Mouse (Mus musculus): Measurements from ENCODE around the gene Mrps21.

Mrps21 gene

GRCm38 (mm10) chr3:95842503-95843214 lies 28.7 kb downstream of the Mrps21 start:
- DNase-seq: no peak

GRCm38 (mm10) chr3:95839250-95839649 lies 32.1 kb downstream of the Mrps21 start:
- no peak for DNase-seq

GRCm38 (mm10) chr3:95829053-95829452 lies 42.3 kb downstream of the Mrps21 start:
- no peak for DNase-seq

DNA sequence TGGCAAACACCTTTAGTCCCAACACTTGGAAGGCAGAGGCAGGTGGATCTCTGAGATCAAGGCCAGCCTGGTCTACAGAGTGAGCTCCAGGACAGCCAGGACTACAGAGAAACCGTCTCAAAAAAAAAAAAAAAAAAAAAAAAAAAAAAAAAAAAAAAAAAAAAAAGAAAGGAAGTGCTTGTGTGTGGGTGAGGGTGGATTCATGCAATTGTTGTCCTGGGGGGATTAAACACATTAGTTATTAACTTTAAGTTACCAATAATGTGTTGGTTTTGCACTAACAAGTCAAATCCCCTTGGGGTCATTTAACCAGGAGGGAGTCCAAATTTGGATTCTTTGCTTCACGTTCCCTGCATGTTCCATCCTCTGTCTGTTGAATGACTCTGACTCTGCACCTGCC lies 45.0 kb downstream of the Mrps21 start:
- no peak for DNase-seq

GRCm38 (mm10) chr3:95820046-95821010 lies 51.0 kb downstream of the Mrps21 start:
- DNase-seq: no peak

GRCm38 (mm10) chr3:95819351-95819985 lies 51.9 kb downstream of the Mrps21 start:
- peak; percentile 99 for DNase-seq

DNA sequence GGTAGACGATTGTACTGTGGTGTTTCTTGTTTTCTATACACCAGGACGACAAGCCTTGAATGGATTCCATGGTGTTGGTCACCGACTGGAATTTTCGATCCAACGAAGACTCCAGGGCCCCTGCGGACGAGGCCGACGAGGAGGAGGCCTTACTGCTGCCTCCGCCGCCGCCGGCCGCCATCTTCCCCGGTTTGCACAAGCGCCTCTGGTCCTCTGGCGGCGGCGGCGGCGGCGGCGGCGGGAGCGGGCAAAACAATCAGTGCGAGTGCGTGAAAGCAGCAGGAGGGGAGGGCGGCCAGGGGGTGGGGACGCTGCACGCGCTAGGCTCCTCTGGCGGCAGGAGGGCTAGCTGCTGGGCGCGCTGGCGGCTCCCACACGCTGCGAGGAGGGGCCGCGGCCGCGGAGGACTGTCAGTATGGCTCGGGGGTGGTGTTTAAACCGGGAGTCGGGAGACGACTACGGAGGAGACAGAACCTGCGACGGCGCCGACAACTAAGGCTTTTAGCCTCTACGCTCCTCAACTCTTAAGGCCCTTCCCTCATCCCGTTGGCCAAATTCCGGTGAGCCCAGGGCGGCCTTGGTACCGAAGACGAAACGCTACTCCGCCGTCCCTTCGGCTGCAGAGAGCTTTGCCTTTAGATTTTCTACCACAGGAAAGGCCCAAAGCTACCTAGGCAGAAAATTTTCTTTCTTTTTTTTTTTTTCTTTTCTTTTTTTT lies 52.6 kb downstream of the Mrps21 start, which contains the start of gene Rprd2:
Gene Rprd2, minus strand, starts transcription at position 293 of the 718 bp plus-strand sequence.
- DNase-seq: peak; percentile 77

DNA sequence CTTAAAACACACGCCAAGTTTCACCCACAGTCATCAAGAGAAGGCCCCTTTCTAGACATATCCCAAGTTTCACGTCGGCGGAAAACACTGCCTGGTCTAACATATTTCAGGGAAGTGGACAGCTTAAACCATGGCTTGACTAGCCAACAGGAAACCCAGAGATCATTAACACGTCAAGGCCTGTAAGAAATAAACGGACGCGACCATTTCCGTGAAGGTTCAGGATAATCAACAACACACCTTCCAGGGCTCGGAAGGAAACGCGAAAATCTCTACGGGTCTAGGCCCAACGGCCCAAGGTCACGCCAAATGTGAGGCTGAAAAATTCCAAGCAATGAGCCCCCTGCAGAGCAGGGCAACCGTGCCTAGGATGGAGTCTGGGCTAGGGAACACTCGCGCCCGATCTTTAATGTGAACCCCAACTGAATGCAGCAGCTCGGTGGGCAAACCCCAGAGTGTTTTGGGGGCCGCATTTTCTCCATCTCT lies 53.2 kb downstream of the Mrps21 start:
- DNase-seq: peak; percentile 67

- DNase-seq: no peak
Observed at GRCm38 (mm10) chr3:95816681-95817080, 54.6 kb downstream of the Mrps21 start.

Measured in cerebellum, adult 8-10 months (tissue).